Mouse (Mus musculus) ovary, postnatal 14 days (tissue): Measurements from ENCODE around the gene Sprn.

Source experiments
- DNase-seq: peaks from one replicate; pipeline ENCODE4 v3.0.0; 2022; ENCODE audit warnings: low spot score

Gene Sprn

DNA sequence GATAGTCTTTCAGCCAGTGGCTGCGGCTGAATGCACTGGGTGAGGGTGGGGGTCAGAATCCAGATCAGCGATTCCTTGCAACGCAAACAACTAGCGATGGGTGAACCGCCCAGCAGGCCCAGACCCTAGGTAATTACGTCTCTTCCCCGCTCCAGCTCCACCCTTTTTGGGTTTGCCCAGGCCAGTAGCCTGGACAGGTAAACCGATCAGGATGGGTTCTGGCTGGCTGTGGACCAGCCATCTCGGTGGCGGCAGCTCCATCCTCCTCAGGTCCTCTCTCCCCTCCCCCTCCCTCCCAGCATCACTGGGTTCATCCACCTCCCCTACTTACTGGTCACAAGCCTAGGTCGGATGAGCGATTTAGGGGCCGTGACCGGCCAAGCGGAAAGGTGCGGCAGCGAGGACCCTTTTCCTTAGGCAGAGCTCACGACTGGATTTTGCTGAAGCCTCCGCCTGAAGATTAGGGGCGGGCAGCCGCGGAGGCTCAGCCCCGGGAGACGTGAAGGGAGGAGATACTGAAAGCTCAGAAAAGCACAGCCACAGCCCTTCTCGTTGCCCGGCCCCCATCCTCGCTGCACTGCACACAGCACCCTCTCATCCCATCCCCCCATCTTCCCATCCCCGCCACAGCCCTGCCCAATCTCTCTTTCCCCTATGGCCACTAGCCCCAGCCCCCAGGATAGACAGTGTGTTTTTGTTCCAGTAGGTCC is at the start of gene Sprn:
Gene Sprn, minus strand, starts transcription at position 660 of the 710 bp plus-strand sequence.
- no peak for DNase-seq

DNA sequence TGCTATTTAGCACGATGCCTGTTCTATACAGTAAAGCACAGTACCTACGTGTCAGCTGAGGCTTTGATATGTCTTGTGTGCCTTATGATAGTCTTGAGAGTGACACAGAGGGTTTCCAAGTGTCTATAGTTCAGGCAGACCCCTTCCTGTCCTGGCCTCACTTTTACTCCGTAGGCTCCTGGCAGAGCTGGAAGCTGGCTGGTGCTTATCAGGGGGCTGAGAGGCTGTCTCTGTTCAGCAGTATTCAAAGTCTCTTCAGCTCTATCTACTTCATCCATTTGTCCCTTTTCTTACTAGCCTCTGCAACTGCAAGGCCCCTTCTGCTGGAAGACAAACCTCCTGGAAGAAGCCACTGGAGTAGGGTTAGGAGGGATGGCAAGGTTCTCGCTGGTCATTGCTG is 46.4 kb upstream of the Sprn start:
- DNase-seq, result no peak

DNA sequence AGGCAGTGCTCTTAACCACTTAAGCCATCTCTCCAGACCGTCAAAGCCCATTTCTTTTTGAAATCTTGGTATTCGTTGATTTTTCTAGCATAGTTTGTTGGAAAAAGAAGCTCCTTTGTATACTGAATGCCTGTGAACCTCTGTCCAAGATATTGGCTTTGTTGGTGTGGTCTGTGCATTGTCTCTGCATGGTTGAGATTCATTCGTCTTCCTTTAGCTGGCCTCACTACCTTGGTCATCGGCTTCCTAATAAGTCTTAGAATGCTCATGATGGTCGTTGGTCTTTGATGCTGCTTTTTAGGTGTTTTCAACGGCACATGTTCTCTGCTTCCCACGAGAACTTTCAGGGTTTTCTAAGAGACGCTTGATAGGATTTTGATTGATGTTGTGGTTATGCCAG is 41.3 kb upstream of the Sprn start:
- no peak for DNase-seq

DNA sequence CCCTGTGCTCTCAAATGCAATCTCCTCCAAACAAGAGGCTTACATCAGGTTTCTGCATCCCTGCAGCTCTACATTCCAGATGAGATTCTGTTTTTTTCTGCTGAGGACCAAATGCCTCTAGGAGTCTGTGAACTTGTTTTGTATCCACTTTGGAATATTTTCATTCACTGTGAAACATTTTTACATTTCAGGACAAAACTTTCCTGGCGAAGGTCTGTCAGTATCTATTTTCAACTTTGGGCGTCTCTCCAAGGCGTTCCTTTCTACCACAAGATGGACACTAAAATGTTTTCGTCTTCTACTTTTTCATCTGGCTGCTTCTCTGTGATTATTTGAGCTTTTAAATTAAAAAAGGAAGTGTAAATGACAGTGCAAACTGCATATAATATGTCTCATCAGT is 39.4 kb upstream of the Sprn start:
- no peak for DNase-seq

DNA sequence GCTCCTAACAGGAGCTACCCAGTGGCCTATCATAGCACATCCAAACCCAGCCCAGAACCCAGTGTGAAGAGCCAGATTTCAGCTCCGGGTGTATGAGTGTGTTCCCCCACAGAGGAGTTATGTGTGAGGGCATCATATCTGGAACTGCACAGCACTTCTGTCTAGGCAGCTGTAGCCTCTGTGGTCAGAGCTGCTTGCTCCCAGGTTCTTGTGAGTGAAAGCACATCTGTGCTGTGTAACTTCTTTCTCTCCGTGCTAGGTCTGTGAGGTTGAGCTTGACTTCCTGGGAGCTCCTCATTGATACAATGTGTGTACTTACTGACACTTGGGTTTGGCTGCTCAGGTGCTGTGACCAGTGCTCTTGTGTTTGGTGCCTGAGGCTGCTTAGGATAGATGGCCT is 38.2 kb upstream of the Sprn start:
- DNase-seq, result no peak

DNA sequence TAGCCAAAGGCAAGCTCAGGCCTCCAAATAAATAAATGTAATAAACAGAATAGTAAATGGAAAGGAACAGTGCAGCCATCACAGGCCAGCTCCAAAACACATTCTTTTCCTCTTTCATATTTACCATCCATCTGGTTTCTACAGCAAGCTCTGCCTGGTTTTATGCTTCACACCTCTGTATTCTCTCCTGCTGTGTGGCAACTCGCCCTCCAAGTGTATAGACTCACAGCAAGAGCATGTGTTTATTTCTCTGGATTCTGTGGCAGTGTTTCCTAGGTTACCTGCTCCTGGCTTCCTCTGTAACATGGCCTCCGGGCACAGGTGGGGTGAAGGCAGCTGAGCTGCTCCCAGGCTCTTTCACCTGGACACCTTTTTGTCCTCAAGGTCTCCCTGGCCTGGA is 37.8 kb upstream of the Sprn start:
- DNase-seq, result no peak

DNA sequence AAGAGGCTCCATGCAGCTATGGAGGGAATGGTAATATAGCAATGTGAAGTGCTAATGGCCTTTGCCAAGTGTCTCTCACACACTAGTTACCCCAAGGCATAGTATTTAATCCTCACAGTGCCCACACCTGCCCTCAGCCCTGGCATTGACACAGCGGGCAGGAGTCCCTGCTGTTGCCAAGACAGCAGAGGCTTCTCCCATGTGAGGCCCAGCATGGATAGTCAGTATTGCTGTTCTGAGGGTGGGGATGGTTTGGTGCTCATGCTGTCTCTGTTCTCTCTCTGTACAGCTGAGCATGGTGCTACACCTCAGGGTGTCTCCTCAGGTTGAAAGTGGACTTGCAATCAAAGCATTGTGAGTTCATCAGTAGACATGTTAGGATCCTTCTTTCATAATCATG is 35.8 kb upstream of the Sprn start:
- DNase-seq, result no peak

DNA sequence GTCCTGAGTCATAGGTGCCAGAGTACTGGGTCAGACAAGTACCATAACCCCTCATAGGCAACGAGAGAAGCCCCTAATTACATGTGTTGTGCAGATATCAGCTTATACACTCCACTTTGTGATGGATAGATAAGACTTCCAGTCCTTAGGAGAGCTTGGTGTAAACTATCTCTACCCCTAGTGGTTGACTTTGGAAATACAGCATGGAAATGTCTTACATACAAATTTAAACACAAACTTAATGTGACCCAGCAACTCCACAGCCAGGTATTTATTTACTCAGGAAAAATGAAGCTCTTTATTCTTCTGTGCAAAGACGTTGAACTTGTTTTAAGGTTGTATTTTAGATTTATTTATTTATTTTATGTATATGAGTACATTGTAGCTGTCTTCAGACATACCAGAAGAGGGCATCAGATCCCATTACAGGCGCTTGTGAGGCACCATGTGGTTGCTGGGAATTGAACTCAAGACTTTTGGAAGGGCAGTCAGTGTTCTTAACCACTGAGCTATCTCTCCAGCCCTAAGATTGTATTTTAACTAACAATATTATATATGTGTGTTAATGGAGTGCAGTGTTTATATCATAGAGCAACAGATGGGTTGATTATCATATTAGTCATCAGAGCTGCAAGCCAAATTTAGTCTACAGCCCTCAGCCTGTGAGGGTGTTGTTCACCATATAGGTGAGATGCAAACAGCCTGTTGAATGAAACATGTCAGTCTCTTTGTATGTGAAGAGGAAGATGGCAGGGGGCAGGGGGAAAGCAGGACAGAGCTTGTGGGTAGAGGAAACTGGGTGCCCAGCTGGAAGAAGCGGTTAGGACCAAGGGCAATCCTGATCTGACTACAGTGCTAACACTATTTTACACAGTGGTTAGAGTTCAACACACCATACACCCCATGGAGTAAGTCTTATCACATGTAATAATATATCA is 34.0 kb upstream of the Sprn start:
- no peak for DNase-seq

DNA sequence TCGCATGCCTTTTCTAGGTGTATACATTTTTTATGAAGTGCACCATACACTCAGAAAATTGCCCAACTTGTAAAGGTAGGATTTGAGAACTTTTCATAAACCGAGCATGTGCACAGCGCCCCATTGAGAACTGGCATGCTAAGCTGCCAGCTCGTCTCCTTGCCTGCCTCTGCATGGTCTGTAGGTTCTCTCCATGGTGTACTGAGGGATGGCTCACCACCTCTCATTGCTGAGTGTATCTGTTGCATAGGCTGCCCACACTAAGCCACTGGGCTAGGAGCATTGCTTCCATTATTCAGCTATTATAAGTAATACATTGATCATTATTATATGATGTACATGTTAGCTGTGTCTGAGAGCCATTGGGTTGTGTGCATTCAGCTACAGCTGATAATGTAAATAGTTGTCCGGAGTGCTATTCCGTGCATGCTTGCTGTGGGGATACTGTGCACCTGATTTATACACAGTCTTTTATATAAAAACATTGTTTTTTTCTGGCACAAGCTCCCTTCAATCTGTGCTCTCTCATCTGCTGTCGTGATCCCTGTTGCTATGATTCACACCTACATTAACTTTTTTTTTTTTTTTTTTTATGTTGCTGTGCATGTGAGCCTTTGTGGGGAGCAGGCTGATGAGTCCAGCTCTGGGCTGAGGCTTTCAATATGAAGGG is 33.2 kb upstream of the Sprn start:
- no peak for DNase-seq

DNA sequence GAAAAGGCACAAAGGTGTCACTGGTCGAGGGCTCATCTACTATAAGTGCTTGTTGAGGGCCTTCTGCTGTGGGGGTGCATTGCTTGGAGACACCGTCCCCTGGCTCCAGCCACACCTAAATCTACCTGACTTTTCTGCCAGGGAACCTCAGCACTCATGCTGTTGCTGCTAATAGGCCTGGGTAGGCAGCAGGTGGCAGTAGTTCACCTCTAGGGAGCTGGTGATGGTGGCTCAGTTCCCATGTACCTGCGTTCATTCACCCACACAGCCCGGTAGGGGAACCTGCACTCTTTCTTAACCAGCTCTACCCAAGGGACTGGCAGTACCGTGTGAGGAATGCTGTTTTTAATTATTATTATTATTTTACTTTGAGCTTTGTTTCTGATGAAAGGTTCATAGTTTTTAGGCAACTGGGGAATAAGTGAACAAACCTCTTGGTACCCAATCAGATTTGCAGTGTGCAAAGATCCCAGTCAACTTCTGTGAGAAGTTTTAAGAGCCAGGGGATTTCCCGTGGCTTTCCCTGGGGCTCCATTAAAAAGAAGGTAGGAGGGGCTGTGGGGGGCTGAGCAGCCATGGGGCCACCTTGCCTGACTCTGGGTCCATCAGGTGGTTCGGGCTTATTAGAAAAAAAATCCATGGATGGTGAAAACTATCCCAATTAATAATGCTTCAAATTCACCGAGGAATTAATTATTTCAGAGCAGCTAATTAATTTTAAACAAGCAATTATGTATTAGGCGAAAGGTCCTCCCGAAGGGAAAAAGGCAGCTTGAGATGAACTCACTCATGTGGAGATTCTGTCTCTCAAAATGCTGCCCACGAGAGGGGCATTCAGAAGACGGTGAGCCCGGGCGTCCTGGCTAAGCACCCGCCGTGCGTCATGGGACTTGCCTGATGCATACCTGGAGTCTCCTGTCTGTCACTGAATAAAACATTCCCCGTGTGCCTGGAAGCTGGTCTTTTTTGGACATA is 32.3 kb upstream of the Sprn start:
- peak; percentile 18 for DNase-seq

DNA sequence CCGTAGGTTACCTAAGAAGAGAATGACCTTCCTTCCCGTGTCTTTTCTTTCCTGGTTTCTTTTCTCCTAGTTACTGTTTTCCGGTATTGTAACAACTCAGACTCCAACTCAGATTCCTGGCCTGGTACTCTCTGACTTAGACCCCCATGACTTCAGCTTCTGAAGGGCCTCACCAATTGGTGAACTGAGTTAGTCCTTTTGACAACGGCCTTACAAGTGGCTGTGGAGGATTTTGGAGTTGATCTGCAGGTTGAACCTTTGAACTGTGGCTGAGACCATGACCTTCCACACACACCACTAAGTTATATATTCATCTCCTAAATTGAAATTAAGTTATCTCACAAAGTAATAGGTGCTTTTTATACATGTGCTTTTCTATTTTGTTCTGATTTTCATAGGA is 29.5 kb upstream of the Sprn start:
- DNase-seq, result no peak

DNA sequence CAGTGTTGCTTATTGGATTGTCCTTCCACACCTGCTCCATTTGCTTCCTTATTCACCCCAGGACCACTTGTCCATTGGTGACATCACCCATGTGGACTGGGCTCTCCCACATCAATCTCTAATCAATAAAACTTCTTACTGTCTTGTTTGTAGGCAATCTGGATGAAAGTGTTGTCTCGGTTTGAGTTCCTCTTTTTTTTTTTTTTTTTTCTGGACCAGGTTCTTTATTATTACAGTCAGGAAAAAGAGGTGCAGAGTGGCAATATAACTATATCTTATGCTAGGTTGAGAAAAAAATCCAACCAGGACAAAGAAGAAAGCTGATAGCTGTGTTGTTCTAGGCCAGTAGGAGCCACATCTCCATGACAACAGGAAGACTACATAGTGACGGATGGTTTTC is 26.0 kb upstream of the Sprn start:
- DNase-seq, result no peak

DNA sequence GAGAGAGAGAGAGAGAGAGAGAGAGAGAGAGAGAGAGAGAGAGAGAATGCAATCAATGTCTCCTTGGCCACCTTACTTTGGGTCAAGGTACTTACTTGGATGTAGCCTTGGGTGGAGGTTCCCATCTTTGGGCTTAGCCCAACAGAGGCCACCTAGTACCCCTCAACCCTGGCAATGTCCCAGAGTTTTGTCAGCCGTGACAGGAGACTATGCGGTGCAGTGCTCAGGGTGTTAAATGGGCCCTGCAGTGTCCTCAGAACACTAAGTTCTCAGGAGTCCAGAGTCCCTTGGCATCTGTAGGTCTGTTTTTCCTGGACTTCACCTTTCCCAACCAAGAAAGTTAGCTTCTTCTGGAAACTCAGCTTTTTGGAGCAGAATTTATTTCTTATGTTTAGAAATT is 24.5 kb upstream of the Sprn start:
- DNase-seq, result no peak

DNA sequence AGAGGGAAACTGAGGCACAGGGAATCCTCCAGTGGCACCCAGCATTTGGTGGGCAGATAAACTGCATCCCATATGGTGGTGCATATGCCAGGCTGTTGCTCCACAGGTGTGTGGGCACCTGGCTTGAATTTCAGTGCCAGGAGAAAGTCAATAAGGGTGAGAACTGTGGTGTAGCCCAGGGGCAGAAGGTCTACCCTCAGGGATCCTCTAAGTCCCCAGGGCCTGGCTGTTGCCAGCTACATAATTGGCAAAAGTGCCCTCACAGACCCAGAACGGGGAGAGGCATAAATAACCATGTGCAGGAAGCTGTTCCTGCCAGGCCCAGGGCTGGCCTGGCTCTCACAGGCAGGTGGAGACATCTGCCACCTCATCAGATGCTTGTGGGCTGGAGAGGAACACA is 18.3 kb upstream of the Sprn start, which contains the start of gene Olfr523:
Gene Olfr523, plus strand, starts transcription at position 282 of the 400 bp plus-strand sequence.
- no peak for DNase-seq

DNA sequence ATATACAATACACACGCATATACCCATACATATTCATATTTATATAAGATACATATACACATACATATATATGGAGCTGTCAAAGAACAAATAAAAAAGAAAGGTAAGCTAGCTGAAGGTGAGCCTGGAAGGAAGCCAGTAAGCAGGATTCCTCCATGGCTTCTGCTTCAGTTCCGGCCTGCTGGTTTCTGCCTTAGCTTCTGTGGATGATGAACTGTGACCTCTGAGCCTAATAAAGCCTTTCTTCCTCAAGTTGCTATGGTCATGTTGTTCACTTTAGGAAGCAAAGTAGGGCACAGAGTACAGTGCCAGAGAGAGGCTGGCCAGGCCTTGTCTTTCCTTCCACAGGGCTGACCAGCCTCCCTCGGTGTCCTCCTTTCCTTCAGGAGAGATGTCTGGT is 16.2 kb upstream of the Sprn start:
- DNase-seq, result no peak

DNA sequence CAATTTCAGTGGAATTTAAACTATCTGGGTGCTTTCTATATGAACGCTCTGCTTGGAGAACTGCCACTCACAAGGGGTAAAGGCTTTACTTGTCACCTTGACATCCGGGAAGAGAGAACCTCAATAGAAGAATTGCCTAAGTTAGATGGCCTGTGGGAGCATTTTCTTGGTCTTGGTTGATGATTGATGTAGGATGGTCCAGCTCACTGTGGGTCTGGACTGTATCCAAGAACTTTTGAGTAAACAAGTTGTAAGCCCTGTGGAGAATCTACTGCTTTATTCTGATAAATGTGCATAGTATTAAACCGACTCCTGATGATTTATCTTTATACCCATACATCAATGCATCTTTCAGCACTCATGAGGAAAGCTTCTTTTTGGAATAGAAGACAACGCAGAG is 14.7 kb upstream of the Sprn start:
- no peak for DNase-seq

DNA sequence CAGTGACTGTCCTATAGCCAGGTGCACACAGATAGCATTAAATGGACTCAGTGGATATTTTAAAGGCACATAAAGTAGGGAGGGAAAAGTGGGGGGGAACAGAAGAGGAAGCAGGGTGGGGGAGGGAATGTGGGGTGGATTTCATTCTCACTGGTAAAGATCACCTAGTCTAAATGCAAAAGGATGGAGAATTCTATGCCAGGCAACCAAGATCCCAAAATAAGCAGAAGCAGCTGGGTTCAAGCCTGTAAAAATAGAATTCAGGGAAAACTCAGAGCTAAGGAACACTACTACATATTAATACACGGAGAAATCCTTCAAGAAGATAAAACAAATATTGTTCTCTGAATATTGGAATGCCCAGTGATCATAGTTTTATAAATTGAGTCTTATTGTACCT is 13.3 kb upstream of the Sprn start:
- DNase-seq, result no peak

DNA sequence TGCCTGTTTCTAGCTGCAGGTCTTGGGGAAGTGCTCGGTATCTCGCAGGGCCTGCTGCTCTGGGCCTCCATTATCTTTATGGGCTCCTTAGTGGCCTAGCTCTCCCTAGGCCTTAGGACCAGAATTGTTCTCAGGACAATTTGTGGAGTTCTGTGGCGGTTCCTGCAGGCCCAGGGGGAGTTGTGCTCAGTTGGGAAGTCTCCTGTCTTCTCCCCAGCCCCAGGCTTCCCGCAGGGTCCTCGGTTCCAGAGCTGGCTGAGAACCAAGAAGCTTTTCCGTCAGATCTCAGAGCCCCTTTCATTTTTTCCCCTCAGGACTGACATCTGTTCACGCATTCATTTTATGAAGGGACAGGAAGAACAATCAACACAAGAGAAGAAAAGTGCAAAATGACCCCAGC is 10.0 kb upstream of the Sprn start, which contains the start of gene Olfr522:
Gene Olfr522, minus strand, starts transcription at position 101 of the 400 bp plus-strand sequence.
- DNase-seq, result no peak

DNA sequence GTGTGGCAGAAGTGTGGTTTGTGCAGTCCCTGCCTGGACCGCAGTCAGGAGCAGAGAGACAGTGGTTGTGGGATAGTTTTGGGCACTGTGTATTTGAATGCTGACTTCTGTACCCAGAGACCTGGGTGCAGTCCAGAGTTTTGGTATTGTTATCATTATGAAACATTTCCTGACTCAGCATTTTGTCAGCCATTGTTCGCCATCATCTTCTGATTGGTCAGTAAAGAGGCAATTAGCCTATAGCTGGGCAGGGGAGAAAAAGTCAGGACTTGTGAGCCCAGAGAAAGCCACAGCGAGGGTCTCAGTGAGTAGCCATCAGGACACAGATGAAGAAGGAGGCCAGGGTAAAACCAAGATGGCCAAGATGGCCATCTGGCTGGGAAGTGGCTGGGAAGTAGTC is 5.7 kb upstream of the Sprn start:
- no peak for DNase-seq

DNA sequence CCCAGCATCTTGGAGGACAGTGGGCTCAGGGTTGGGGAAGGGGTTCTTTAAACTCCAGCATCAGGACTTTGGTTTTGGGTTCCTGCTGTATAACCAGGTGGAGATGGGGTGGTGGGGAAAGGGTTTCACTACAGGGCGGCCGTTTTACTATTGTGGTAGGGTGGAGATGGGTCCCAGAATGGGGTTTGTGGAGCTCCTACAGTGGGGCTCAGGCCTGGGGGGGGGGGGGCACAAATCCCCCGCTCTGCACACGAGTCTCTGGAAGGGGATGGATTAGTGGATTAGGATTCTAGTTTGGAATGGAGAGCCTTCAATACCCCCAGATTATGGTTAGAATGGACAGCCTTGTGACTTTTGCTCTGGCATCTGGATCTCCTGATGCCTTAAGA is 854 bp downstream of the Sprn start:
- DNase-seq, result no peak

DNA sequence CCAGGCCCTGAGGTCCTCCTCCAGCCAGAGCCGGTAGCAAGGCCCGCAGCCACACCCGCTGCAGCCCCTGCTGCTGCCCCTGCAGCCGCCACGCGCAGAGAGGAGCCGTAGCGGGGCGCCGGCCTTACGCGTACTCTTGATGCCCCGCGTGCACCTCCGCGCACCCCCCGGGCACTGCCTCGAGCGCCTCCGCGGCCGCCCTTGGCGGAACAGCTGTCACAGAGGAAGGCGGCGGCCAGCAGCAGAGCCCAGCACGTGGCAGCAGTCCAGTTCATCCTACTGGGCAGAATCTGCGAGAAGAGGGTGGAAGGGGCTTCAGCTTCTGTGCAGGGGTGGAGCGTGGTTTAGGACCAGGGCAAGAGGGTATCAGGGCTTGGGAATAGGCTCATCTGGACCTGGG is 1.3 kb downstream of the Sprn start:
- DNase-seq, result peak; percentile 18

DNA sequence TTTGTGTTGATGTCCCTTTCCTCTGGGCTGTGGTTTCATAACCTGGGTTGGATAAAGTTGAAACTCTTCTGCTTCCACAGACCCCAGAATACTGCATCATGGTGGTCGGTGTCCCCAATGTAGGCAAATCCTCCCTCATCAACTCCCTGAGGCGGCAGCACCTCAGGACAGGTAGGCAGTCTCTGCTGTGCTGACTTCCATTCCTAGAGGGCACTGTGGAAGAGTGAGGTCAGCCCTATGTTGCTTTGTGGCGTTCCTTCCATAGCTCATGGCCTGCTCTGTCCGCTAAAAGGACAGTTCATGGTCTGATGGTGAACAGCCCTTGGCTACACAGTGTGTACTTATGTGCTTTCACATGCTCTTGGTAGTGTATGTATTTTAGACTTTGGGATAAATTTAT is 10.1 kb downstream of the Sprn start:
- no peak for DNase-seq
